Mouse (Mus musculus) C2C12 (cell line): ENCODE results near the gene Osgin1.

Source experiments
- CTCF ChIP-seq: IDR thresholded peaks from one replicate; pipeline ENCODE4 v1.5.1; 2011; ENCODE audit not compliant: control insufficient read depth, insufficient read depth, insufficient read length
- MAX ChIP-seq: IDR thresholded peaks from one replicate; pipeline ENCODE4 v1.6.1; 2011; ENCODE audit warnings: mild to moderate bottlenecking, control low read depth

- no peak for TF ChIP-seq CTCF
- no peak for TF ChIP-seq MAX
Observed at GRCm38 (mm10) chr8:119447781-119448170, 13.9 kb downstream of the Osgin1 start.
